Mouse (Mus musculus): ENCODE measurements at regions not wholly inside any gene's neighbourhood (a gene's known extent, or its start where the extent isn't known, plus 50 kb on each side); places are given as distances from the start of the nearest gene placed in this dataset.

GRCm38 (mm10) chr5:39871723-39872085 is 116.4 kb upstream of the Hs3st1 start:
- TF ChIP-seq POLR2A (IDR thresholded peaks at IDR 0.05; ENCODE audit: low read depth, low read length) (no peak), CTCF (conservative IDR thresholded peaks at IDR 0.05 in 1 of 2, IDR thresholded peaks at IDR 0.05 in 1 of 2; ENCODE audit: low read depth in 2 of 2, low read length in 2 of 2) (no peak), ZC3H11A (IDR thresholded peaks at IDR 0.05; ENCODE audit: low read depth, low read length) (no peak), NRF1 (IDR thresholded peaks at IDR 0.05; ENCODE audit: low read depth, low read length) (no peak), UBTF (IDR thresholded peaks at IDR 0.05; ENCODE audit: low read depth, low read length) (no peak), ETS1 (conservative IDR thresholded peaks at IDR 0.05; ENCODE audit: low read depth, low read length) (no peak), SIN3A (IDR thresholded peaks at IDR 0.05; ENCODE audit: low read length) (no peak)
